ENCODE assay signal across 8 mouse cellular contexts in genomic region chr11:117056958-117057357, GRCm38 (mm10). TPM values are rescaled to one million over a fixed set of nuclear protein-coding genes. Genes with fewer than 3 reads are reported as not detected.
DNase-seq lines count a peak whose midpoint lies in the region; ATAC-seq and TF ChIP-seq lines count a peak whose summit lies in the region.

No protein-coding gene starts in this region.

- H3K36me3 ChIP-seq in ES-Bruce4 (ENCODE audit: control insufficient read depth, insufficient read depth, low read length, poor library complexity, severe bottlenecking): no peaks in the 10 kb centered on the region
- H3K36me3 ChIP-seq in embryonic facial prominence, embryonic 11.5 days (replicated peaks; ENCODE audit: control insufficient read depth, insufficient read depth, low read depth, low read length): no peaks in the 10 kb centered on the region

- 0 out of 2 replicates have a peak, but pooled peaks have one; percentile 4 for ATAC-seq in embryonic facial prominence, embryonic 11.5 days (replicated peaks; ENCODE audit: insufficient number of reproducible peaks, low FRiP score, low TSS enrichment, low read depth)
- ATAC-seq in inflammation-experienced regulatory T-cells, adult 6 months: no peak

- H3K4me3 ChIP-seq in ES-Bruce4 (ENCODE audit: low read depth, low read length): no peak overlapping the region
- no peak overlapping the region for H3K4me3 ChIP-seq in embryonic facial prominence, embryonic 11.5 days (ENCODE audit: low read depth, low read length)

- peak; percentile 41 for DNase-seq in adrenal gland, postnatal 25 days
- DNase-seq in embryonic facial prominence, embryonic 11.5 days (ENCODE audit: low spot score): peak; percentile 91
- DNase-seq in heart, postnatal 14 days: peak; percentile 61 to 84
- peak; percentile 42 for DNase-seq in large intestine, adult 2 months (ENCODE audit: low read depth, low spot score)
- peak; percentile 74 for DNase-seq in lung, postnatal 14 days
- peak; percentile 77 for DNase-seq in retina, postnatal 7 days (ENCODE audit: low read depth, low spot score)

- H3K27ac ChIP-seq in ES-Bruce4 (ENCODE audit: insufficient read depth, low read length): no peak overlapping the region
- no peak overlapping the region for H3K27ac ChIP-seq in embryonic facial prominence, embryonic 11.5 days (replicated peaks; ENCODE audit: low read depth, low read length)

- no peaks in the 10 kb centered on the region for H3K9me3 ChIP-seq in ES-Bruce4 (replicated peaks; ENCODE audit: control insufficient read depth, insufficient read depth, low read length, poor library complexity, severe bottlenecking)
- no peaks in the 10 kb centered on the region for H3K9me3 ChIP-seq in embryonic facial prominence, embryonic 11.5 days (replicated peaks; ENCODE audit: control insufficient read depth, low read length)

- no peak for TF ChIP-seq EP300 in ES-Bruce4 (IDR thresholded peaks at IDR 0.05; ENCODE audit: insufficient read depth, low read depth, low read length)

- WGBS in embryonic facial prominence, embryonic 11.5 days: 11% methylated on average over 9 of the region's 9 CpGs
- 11% methylated on average over 9 of the region's 9 CpGs for WGBS in large intestine, adult 2 months

- intact Hi-C loops in heart, postnatal 14 days (cut with DNase I): loop anchor here (1.0 to 2.0 kb wide), 2 partner anchors 139 to 172 kb away; partner anchors contain the start of gene Mgat5b

- no peak overlapping the region for H3K4me2 ChIP-seq in embryonic facial prominence, embryonic 11.5 days (ENCODE audit: low read depth, low read length)

- no peak for TF ChIP-seq POLR2A in ES-Bruce4 (IDR thresholded peaks at IDR 0.05; ENCODE audit: insufficient read depth, low read length)

- H3K4me1 ChIP-seq in ES-Bruce4 (ENCODE audit: control insufficient read depth, insufficient read depth, low read length): no peaks in the 10 kb centered on the region
- no peaks in the 10 kb centered on the region; the same call in 1 of the 2 replicates for H3K4me1 ChIP-seq in embryonic facial prominence, embryonic 11.5 days (ENCODE audit: control insufficient read depth, insufficient read depth, low read length)

- H3K27me3 ChIP-seq in ES-Bruce4 (ENCODE audit: control insufficient read depth, insufficient read depth, low read length, poor library complexity, severe bottlenecking): no peaks in the 10 kb centered on the region
- no peaks in the 10 kb centered on the region for H3K27me3 ChIP-seq in embryonic facial prominence, embryonic 11.5 days (ENCODE audit: control insufficient read depth, insufficient read depth, low read length)

- no peak overlapping the region for H3K9ac ChIP-seq in ES-Bruce4 (ENCODE audit: low read depth, poor library complexity, severe bottlenecking)
- peak overlapping the region; percentile 43; the same call in 1 of the 2 replicates for H3K9ac ChIP-seq in embryonic facial prominence, embryonic 11.5 days (replicated peaks; ENCODE audit: low read length)

- TF ChIP-seq CTCF in ES-Bruce4 (IDR thresholded peaks at IDR 0.05; ENCODE audit: low read depth, low read length): peak; percentile 41

RNA-seq across cellular contexts. Expression of gene Sec14l1, which starts 58.0 kb away (rescaled TPM):
- 77.5 and 77.7 TPM in 2 replicates for polyA plus RNA-seq in ES-Bruce4 (2011; ENCODE audit: insufficient read depth, insufficient read length, low read depth, missing spikeins)
- total RNA-seq in adrenal gland, postnatal 25 days (2021): 157 and 195 TPM in 2 replicates
- 25.4 and 28.3 TPM in 2 replicates for polyA plus RNA-seq in embryonic facial prominence, embryonic 11.5 days (2014; fragmentation: Nextera tagmentation; extraction: Ambion mirVana)
- 10 to 100 TPM; 89.1 to 92.0 TPM for total RNA-seq in heart, postnatal 14 days (2021)
- 29.6 and 42.0 TPM in 2 replicates for polyA plus RNA-seq in large intestine, adult 2 months (2012; rRNA removed)
- 10 to 100 TPM; 20.1 to 25.6 (median 21.9) TPM for polyA plus RNA-seq in inflammation-experienced regulatory T-cells, adult 6 months (2017; shearing (Covaris generic))

Comparison
In these comparisons a context has a peak if more than half of its experiments do, and no peak if none do; other contexts are left out.
1. DNase-seq: peak in every context shown above with its lines; median percentile 91 in embryonic facial prominence, embryonic 11.5 days; 77 in retina, postnatal 7 days; 74 in lung, postnatal 14 days; 72 in heart, postnatal 14 days; 42 in large intestine, adult 2 months; 41 in adrenal gland, postnatal 25 days.